Mouse (Mus musculus): ENCODE data around the gene Susd5.
"Not testable (repeated sequence)": the region's sequence is repeated elsewhere in the genome, so short reads cannot be mapped to it uniquely, and the experiment has no call there.

- TF ChIP-seq GATA1 (IDR thresholded peaks at IDR 0.05; ENCODE audit: borderline replicate concordance, low read length); FLI1 (IDR thresholded peaks at IDR 0.05; ENCODE audit: low read length): not testable (repeated sequence)
Measured at GRCm38 (mm10) chr9:114092188-114092587, 35.2 kb downstream of the Susd5 start.
